Mouse (Mus musculus) left cerebral cortex, postnatal 10 days (tissue): ENCODE data around the gene 2310034C09Rik. TPM values are rescaled to one million over a fixed set of nuclear protein-coding genes. Genes with fewer than 3 reads are reported as not detected.
"Not testable (repeated sequence)": the region's sequence is repeated elsewhere in the genome, so short reads cannot be mapped to it uniquely, and the experiment has no call there.

Source experiments
- DNase-seq, 2 experiments: peaks; one replicate each; pipeline ENCODE4 v3.0.0; 2021 to 2022; ENCODE audit warnings: low spot score in 2 of 2, mixed read lengths in 1 of 2; ENCODE audit errors: extremely low spot score in 1 of 2
- intact Hi-C: fragments of 180-260 bp; cut with DNase I; formaldehyde crosslinking; loops from one replicate; pipeline ENCODE4 v1.15.1; 2025
- total RNA-seq, 2 experiments: library from RNA; stranded (reverse); gene quantifications; 2 replicates each; pipeline ENCODE4 v1.2.3; 2021

The 2310034C09Rik gene
- total RNA-seq = not detected

- intact Hi-C loops, DNase-seq: not testable (repeated sequence)
These were observed at the start of gene 2310034C09Rik for GRCm38 (mm10) chr16:88758547-88758946. 2310034C09Rik (plus strand) TSS chr16:88758847.

GRCm38 (mm10) chr16:88710757-88711156, 47.9 kb upstream of the 2310034C09Rik start:
- intact Hi-C loops = no loop called here
- no peak for DNase-seq

- intact Hi-C loops = no loop called here
- no peak for DNase-seq
These were observed 47.4 kb upstream of the 2310034C09Rik start for GRCm38 (mm10) chr16:88711245-88711644.

- DNase-seq = no peak
- intact Hi-C loops = no loop called here
These were observed 42.1 kb upstream of the 2310034C09Rik start for GRCm38 (mm10) chr16:88716549-88716948.

GRCm38 (mm10) chr16:88720031-88720430, 38.6 kb upstream of the 2310034C09Rik start:
- intact Hi-C loops = no loop called here
- DNase-seq = no peak

GRCm38 (mm10) chr16:88728812-88729275, 29.8 kb upstream of the 2310034C09Rik start, which contains the start of gene Krtap13-1:
Krtap13-1 (plus strand) TSS chr16:88728862.
- intact Hi-C loops = no loop called here
- no peak for DNase-seq

- DNase-seq = no peak
- intact Hi-C loops = no loop called here
These were observed 23.3 kb upstream of the 2310034C09Rik start for GRCm38 (mm10) chr16:88735391-88735790.

- intact Hi-C loops = no loop called here
- DNase-seq = no peak
These were observed 13.8 kb upstream of the 2310034C09Rik start for GRCm38 (mm10) chr16:88744750-88745340.

GRCm38 (mm10) chr16:88747943-88748342, 10.7 kb upstream of the 2310034C09Rik start:
- intact Hi-C loops = no loop called here
- DNase-seq = no peak

GRCm38 (mm10) chr16:88751535-88751934, 7.1 kb upstream of the 2310034C09Rik start, which contains the start of gene Krtap13:
Krtap13 (minus strand) TSS chr16:88751635.
- DNase-seq, intact Hi-C loops: not testable (repeated sequence)

GRCm38 (mm10) chr16:88774106-88774505, 15.5 kb downstream of the 2310034C09Rik start, which contains the start of gene 2310057N15Rik:
2310057N15Rik (minus strand) TSS chr16:88774206.
- no peak for DNase-seq
- intact Hi-C loops = no loop called here

GRCm38 (mm10) chr16:88777596-88777995, 18.9 kb downstream of the 2310034C09Rik start, which contains the start of gene Gm5965:
Gm5965 (plus strand) TSS chr16:88777896.
- intact Hi-C loops = no loop called here
- no peak for DNase-seq

- intact Hi-C loops = no loop called here
- no peak for DNase-seq
These were observed 28.1 kb downstream of the 2310034C09Rik start for GRCm38 (mm10) chr16:88786786-88787185.

Other genes with a start within 250 kb of the 2310034C09Rik start
- not detected for gene Cldn8, start 195.7 kb upstream of the 2310034C09Rik start, total RNA-seq
- gene Krtap24-1, start 146.6 kb upstream of the 2310034C09Rik start, total RNA-seq = not detected
- gene 2310079G19Rik, start 131.2 kb upstream of the 2310034C09Rik start, total RNA-seq = not detected
- not detected for gene Krtap26-1, start 111.1 kb upstream of the 2310034C09Rik start, total RNA-seq
- not detected for gene Krtap27-1, start 87.2 kb upstream of the 2310034C09Rik start, total RNA-seq
- not detected for gene 2310061N02Rik, start 50.9 kb upstream of the 2310034C09Rik start, total RNA-seq
- not detected for gene Krtap13-1, start 30.0 kb upstream of the 2310034C09Rik start, total RNA-seq
- gene Krtap13, start 7.2 kb upstream of the 2310034C09Rik start, total RNA-seq = not detected
- not detected for gene 2310057N15Rik, start 15.4 kb downstream of the 2310034C09Rik start, total RNA-seq
- not detected for gene Gm5965, start 19.0 kb downstream of the 2310034C09Rik start, total RNA-seq
- gene Gm20741, start 53.4 kb downstream of the 2310034C09Rik start, total RNA-seq = not detected
- not detected for gene Krtap15, start 61.4 kb downstream of the 2310034C09Rik start, total RNA-seq
- not detected for gene Krtap14, start 67.3 kb downstream of the 2310034C09Rik start, total RNA-seq
- not detected for gene Krtap19-1, start 110.6 kb downstream of the 2310034C09Rik start, total RNA-seq
- not detected for gene Krtap19-2, start 115.4 kb downstream of the 2310034C09Rik start, total RNA-seq
- gene Krtap19-3, start 119.2 kb downstream of the 2310034C09Rik start, total RNA-seq = not detected
- not detected for gene Krtap19-4, start 126.2 kb downstream of the 2310034C09Rik start, total RNA-seq
- not detected for gene Krtap19-5, start 137.6 kb downstream of the 2310034C09Rik start, total RNA-seq
- gene Krtap19-9b, start 173.4 kb downstream of the 2310034C09Rik start, total RNA-seq = not detected
- not detected for gene Krtap16-3, start 204.0 kb downstream of the 2310034C09Rik start, total RNA-seq